Mouse (Mus musculus): ENCODE results near the gene Pik3r5. TPM values are rescaled to one million over a fixed set of nuclear protein-coding genes. Genes with fewer than 3 reads are reported as not detected.

Pik3r5 gene
- polyA plus RNA-seq, 1 experiment from 2014 or later = 0.65 TPM

GRCm38 (mm10) chr11:68401428-68401827, 30.5 kb upstream of the Pik3r5 start:
- 27% methylated on average over 5 of the region's 5 CpGs for WGBS
- Histone ChIP-seq H3K27me3 (ENCODE audit: control insufficient read depth, insufficient read depth, low read length) (peaks cover 54% of the 10 kb centered on the region), H3K9ac (ENCODE audit: low read length) (no peak overlapping the region)

GRCm38 (mm10) chr11:68404185-68404584, 27.7 kb upstream of the Pik3r5 start:
- Histone ChIP-seq H3K9ac (ENCODE audit: low read length) (no peak overlapping the region), H3K4me3 (ENCODE audit: control insufficient read depth in 1 of 2, insufficient read depth in 1 of 2, low read depth in 1 of 2, low read length in 2 of 2) (no peak overlapping the region), H3K9me3 (ENCODE audit: control insufficient read depth, low read length) (no peaks in the 10 kb centered on the region), H3K27ac (replicated peaks in 1 of 2; ENCODE audit: control insufficient read depth in 1 of 2, insufficient read depth in 1 of 2, low read depth in 2 of 2, low read length in 2 of 2) (no peak overlapping the region), H3K4me2 (ENCODE audit: low read length) (no peak overlapping the region), H3K27me3 (ENCODE audit: control insufficient read depth, insufficient read depth, low read length) (peaks cover 28% of the 10 kb centered on the region), H3K36me3 (ENCODE audit: control insufficient read depth, insufficient read depth, low read length) (no peaks in the 10 kb centered on the region), H3K4me1 (ENCODE audit: control insufficient read depth in 2 of 2, insufficient read depth in 2 of 2, low read length in 2 of 2) (peaks cover 2 to 6% of the 10 kb centered on the region in 2 experiments; a peak in 3 of 4 replicates)
- no peak for ATAC-seq (ENCODE audit: insufficient number of reproducible peaks, insufficient read depth, low FRiP score, low read depth)
- WGBS = 49% methylated on average over 4 of the region's 4 CpGs

More at GRCm38 (mm10) chr11:68401428-68401827, 30.5 kb upstream of the Pik3r5 start:
- Histone ChIP-seq H3K4me3 (ENCODE audit: control insufficient read depth in 1 of 2, insufficient read depth in 1 of 2, low read depth in 1 of 2, low read length in 2 of 2) (no peak overlapping the region), H3K27ac (replicated peaks in 1 of 2; ENCODE audit: control insufficient read depth in 1 of 2, insufficient read depth in 1 of 2, low read depth in 2 of 2, low read length in 2 of 2) (no peak overlapping the region), H3K9me3 (ENCODE audit: control insufficient read depth, low read length) (no peaks in the 10 kb centered on the region), H3K36me3 (ENCODE audit: control insufficient read depth, insufficient read depth, low read length) (no peaks in the 10 kb centered on the region), H3K4me2 (ENCODE audit: low read length) (no peak overlapping the region), H3K4me1 (ENCODE audit: control insufficient read depth in 2 of 2, insufficient read depth in 2 of 2, low read length in 2 of 2) (peaks cover 5 to 19% of the 10 kb centered on the region in 2 experiments)
- no peak for ATAC-seq (ENCODE audit: insufficient number of reproducible peaks, insufficient read depth, low FRiP score, low read depth)

GRCm38 (mm10) chr11:68405576-68405975, 26.3 kb upstream of the Pik3r5 start:
- Histone ChIP-seq H3K27me3 (ENCODE audit: control insufficient read depth, insufficient read depth, low read length) (peaks cover 19% of the 10 kb centered on the region), H3K9me3 (ENCODE audit: control insufficient read depth, low read length) (no peaks in the 10 kb centered on the region), H3K36me3 (ENCODE audit: control insufficient read depth, insufficient read depth, low read length) (no peaks in the 10 kb centered on the region), H3K4me3 (ENCODE audit: control insufficient read depth in 1 of 2, insufficient read depth in 1 of 2, low read depth in 1 of 2, low read length in 2 of 2) (no peak overlapping the region), H3K9ac (ENCODE audit: low read length) (no peak overlapping the region), H3K27ac (replicated peaks in 1 of 2; ENCODE audit: control insufficient read depth in 1 of 2, insufficient read depth in 1 of 2, low read depth in 2 of 2, low read length in 2 of 2) (no peak overlapping the region), H3K4me2 (ENCODE audit: low read length) (no peak overlapping the region), H3K4me1 (ENCODE audit: control insufficient read depth in 2 of 2, insufficient read depth in 2 of 2, low read length in 2 of 2) (no peaks in the 10 kb centered on the region; a peak in 1 of 4 replicates)
- no peak for ATAC-seq (ENCODE audit: insufficient number of reproducible peaks, insufficient read depth, low FRiP score, low read depth)
- WGBS = 81% methylated on average over 8 of the region's 8 CpGs

- no peak overlapping the region for H3K4me2 ChIP-seq (ENCODE audit: low read length)
- no peaks in the 10 kb centered on the region; a peak in 1 of 4 replicates for H3K4me1 ChIP-seq (ENCODE audit: control insufficient read depth in 2 of 2, insufficient read depth in 2 of 2, low read length in 2 of 2)
- no peak overlapping the region for H3K27ac ChIP-seq (replicated peaks in 1 of 2; ENCODE audit: control insufficient read depth in 1 of 2, insufficient read depth in 1 of 2, low read depth in 2 of 2, low read length in 2 of 2)
- no peaks in the 10 kb centered on the region for H3K36me3 ChIP-seq (ENCODE audit: control insufficient read depth, insufficient read depth, low read length)
- no peak for ATAC-seq (ENCODE audit: insufficient number of reproducible peaks, insufficient read depth, low FRiP score, low read depth)
- H3K4me3 ChIP-seq (ENCODE audit: control insufficient read depth in 1 of 2, insufficient read depth in 1 of 2, low read depth in 1 of 2, low read length in 2 of 2) = no peak overlapping the region
- no peaks in the 10 kb centered on the region for H3K9me3 ChIP-seq (ENCODE audit: control insufficient read depth, low read length)
- peaks cover 6% of the 10 kb centered on the region; the same call in 1 of the 2 replicates for H3K27me3 ChIP-seq (ENCODE audit: control insufficient read depth, insufficient read depth, low read length)
- WGBS = 52% methylated on average over 11 of the region's 11 CpGs
- H3K9ac ChIP-seq (ENCODE audit: low read length) = no peak overlapping the region
Observed at GRCm38 (mm10) chr11:68407266-68407926, 24.5 kb upstream of the Pik3r5 start.

- Histone ChIP-seq H3K27me3 (ENCODE audit: control insufficient read depth, insufficient read depth, low read length) (peaks cover 3% of the 10 kb centered on the region; the same call in 1 of the 2 replicates), H3K4me3 (ENCODE audit: control insufficient read depth in 1 of 2, insufficient read depth in 1 of 2, low read depth in 1 of 2, low read length in 2 of 2) (no peak overlapping the region), H3K9ac (ENCODE audit: low read length) (no peak overlapping the region), H3K9me3 (ENCODE audit: control insufficient read depth, low read length) (no peaks in the 10 kb centered on the region), H3K4me2 (ENCODE audit: low read length) (no peak overlapping the region), H3K4me1 (ENCODE audit: control insufficient read depth in 2 of 2, insufficient read depth in 2 of 2, low read length in 2 of 2) (no peaks in the 10 kb centered on the region; a peak in 1 of 4 replicates), H3K27ac (replicated peaks in 1 of 2; ENCODE audit: control insufficient read depth in 1 of 2, insufficient read depth in 1 of 2, low read depth in 2 of 2, low read length in 2 of 2) (no peak overlapping the region), H3K36me3 (ENCODE audit: control insufficient read depth, insufficient read depth, low read length) (no peaks in the 10 kb centered on the region)
- ATAC-seq (ENCODE audit: insufficient number of reproducible peaks, insufficient read depth, low FRiP score, low read depth) = no peak
- WGBS = 49% methylated on average over 2 of the region's 2 CpGs
Observed at GRCm38 (mm10) chr11:68408127-68408526, 23.8 kb upstream of the Pik3r5 start.

GRCm38 (mm10) chr11:68417001-68417400, 14.9 kb upstream of the Pik3r5 start:
- no peak overlapping the region for H3K27ac ChIP-seq (replicated peaks in 1 of 2; ENCODE audit: control insufficient read depth in 1 of 2, insufficient read depth in 1 of 2, low read depth in 2 of 2, low read length in 2 of 2)
- no peak overlapping the region for H3K4me3 ChIP-seq (ENCODE audit: control insufficient read depth in 1 of 2, insufficient read depth in 1 of 2, low read depth in 1 of 2, low read length in 2 of 2)
- no peaks in the 10 kb centered on the region for H3K36me3 ChIP-seq (ENCODE audit: control insufficient read depth, insufficient read depth, low read length)
- H3K27me3 ChIP-seq (ENCODE audit: control insufficient read depth, insufficient read depth, low read length) = no peaks in the 10 kb centered on the region
- 41% methylated on average over 3 of the region's 3 CpGs for WGBS
- no peak overlapping the region for H3K9ac ChIP-seq (ENCODE audit: low read length)
- ATAC-seq (ENCODE audit: insufficient number of reproducible peaks, insufficient read depth, low FRiP score, low read depth) = no peak
- no peaks in the 10 kb centered on the region for H3K4me1 ChIP-seq (ENCODE audit: control insufficient read depth in 2 of 2, insufficient read depth in 2 of 2, low read length in 2 of 2)
- H3K9me3 ChIP-seq (ENCODE audit: control insufficient read depth, low read length) = peaks cover 7% of the 10 kb centered on the region
- no peak overlapping the region for H3K4me2 ChIP-seq (ENCODE audit: low read length)

GRCm38 (mm10) chr11:68417831-68418230, 14.1 kb upstream of the Pik3r5 start:
- no peaks in the 10 kb centered on the region for H3K27me3 ChIP-seq (ENCODE audit: control insufficient read depth, insufficient read depth, low read length)
- H3K9me3 ChIP-seq (ENCODE audit: control insufficient read depth, low read length) = peaks cover 7% of the 10 kb centered on the region
- no peak overlapping the region for H3K9ac ChIP-seq (ENCODE audit: low read length)
- no peak overlapping the region for H3K27ac ChIP-seq (replicated peaks in 1 of 2; ENCODE audit: control insufficient read depth in 1 of 2, insufficient read depth in 1 of 2, low read depth in 2 of 2, low read length in 2 of 2)
- 50% methylated on average over 9 of the region's 9 CpGs for WGBS
- H3K4me1 ChIP-seq (ENCODE audit: control insufficient read depth in 2 of 2, insufficient read depth in 2 of 2, low read length in 2 of 2) = no peaks in the 10 kb centered on the region
- no peak for ATAC-seq (ENCODE audit: insufficient number of reproducible peaks, insufficient read depth, low FRiP score, low read depth)
- H3K4me3 ChIP-seq (ENCODE audit: control insufficient read depth in 1 of 2, insufficient read depth in 1 of 2, low read depth in 1 of 2, low read length in 2 of 2) = no peak overlapping the region
- no peak overlapping the region for H3K4me2 ChIP-seq (ENCODE audit: low read length)
- H3K36me3 ChIP-seq (ENCODE audit: control insufficient read depth, insufficient read depth, low read length) = no peaks in the 10 kb centered on the region

All from heart, embryonic 14.5 days (tissue).